ENCODE assay signal across 19 mouse cellular contexts in the genomic region with DNA sequence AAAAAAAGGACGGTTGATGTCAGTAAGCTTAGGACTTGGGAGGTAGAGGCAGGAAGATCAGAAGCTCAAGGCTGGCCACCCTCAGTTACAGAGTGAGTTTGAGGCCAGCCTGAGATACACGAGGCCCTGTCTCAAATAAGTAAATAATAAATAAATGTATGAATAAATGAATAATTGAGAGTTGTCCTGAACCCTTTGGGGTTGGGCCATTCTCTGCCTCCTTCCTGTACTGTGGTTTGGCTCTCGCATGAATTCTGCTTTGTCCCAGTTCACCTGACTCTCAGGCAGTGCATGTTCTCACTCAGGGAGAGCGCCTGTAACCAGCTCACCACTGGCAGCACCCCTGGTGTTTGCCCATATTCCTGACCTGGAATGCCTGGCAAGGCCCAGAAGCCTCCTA. TPM values are rescaled to one million over a fixed set of nuclear protein-coding genes. Genes with fewer than 3 reads are reported as not detected.
A peak's percentile ranks its signal among the peaks of the same experiment; 100 is the strongest.
DNase-seq lines count a peak whose midpoint lies in the region; ATAC-seq and TF ChIP-seq lines count a peak whose summit lies in the region.
"Had no signal": no experiment of that assay in that cellular context is flagged by ENCODE, and none has a peak within 500 bp of the region (broad histone marks: within the 10 kb centered on the region; RNA-seq: fewer than 3 reads in every experiment).

No protein-coding gene starts in this region.

- H3K36me3 ChIP-seq in hindbrain, embryonic 13.5 days, result 0 out of 2 replicates have a peak, but pooled peaks cover 4% of the 10 kb centered on the region
- no peaks in the 10 kb centered on the region for H3K36me3 ChIP-seq in hindbrain, embryonic 11.5 days (ENCODE audit: control insufficient read depth, insufficient read depth, low read length)
- H3K36me3 ChIP-seq in liver, embryonic 14.5 days (replicated peaks; ENCODE audit: control insufficient read depth, insufficient read depth, low read depth), result no peaks in the 10 kb centered on the region
- H3K36me3 ChIP-seq in thymus, adult 2 months (ENCODE audit: control insufficient read depth, insufficient read depth, low read length), result no peaks in the 10 kb centered on the region
- H3K36me3 ChIP-seq: intestine, embryonic 15.5 days; midbrain, embryonic 13.5 days had no signal

- DNase-seq in cerebellum, adult 9-10 months, result peak; percentile 33
- no peak for DNase-seq in cerebellum, postnatal 25 days
- DNase-seq in hindbrain, embryonic 11.5 days (ENCODE audit: low spot score), result no peak
- peak; percentile 1 for DNase-seq in ES-CJ7 (ENCODE audit: low read depth, low spot score)
- no peak for DNase-seq in liver, embryonic 14.5 days (ENCODE audit: low read depth in 3 of 3, low spot score in 3 of 3)
- no peak for DNase-seq in thymus, postnatal 25 days
- DNase-seq in thymus, adult 2 months, result no peak
- DNase-seq: cerebellum, postnatal 36 days; gastrocnemius, postnatal 10 days; heart, postnatal 10 days; kidney, postnatal 10 days; lung, adult 18-20 months; lung, postnatal 4 days had no signal

- no peak for ATAC-seq in hindbrain, embryonic 13.5 days (ENCODE audit: low FRiP score)
- no peak for ATAC-seq in hindbrain, embryonic 11.5 days (ENCODE audit: low FRiP score)
- ATAC-seq in liver, embryonic 14.5 days (ENCODE audit: insufficient read depth), result no peak
- ATAC-seq: forebrain, embryonic 16.5 days; intestine, embryonic 15.5 days; midbrain, embryonic 13.5 days had no signal

- TF ChIP-seq CTCF in liver, embryonic 14.5 days (IDR thresholded peaks at IDR 0.05; ENCODE audit: low read depth), result no peak
- TF ChIP-seq CTCF in thymus, adult 2 months (IDR thresholded peaks at IDR 0.05; ENCODE audit: borderline replicate concordance, control insufficient read depth, extremely low read depth, insufficient read depth, low read length, poor library complexity), result no peak

- 79% methylated on average over 4 of the region's 4 CpGs for WGBS in hindbrain, embryonic 13.5 days
- 80% methylated on average over 4 of the region's 4 CpGs for WGBS in hindbrain, embryonic 11.5 days
- 69% methylated on average over 4 of the region's 4 CpGs for WGBS in liver, embryonic 14.5 days (ENCODE audit: insufficient replicate concordance)
- 49% methylated on average over 4 of the region's 4 CpGs for WGBS in thymus, adult 2 months

- no peak for TF ChIP-seq EP300 in liver, embryonic 14.5 days (IDR thresholded peaks at IDR 0.05; ENCODE audit: low read depth)

- TF ChIP-seq POLR2A in thymus, adult 2 months (IDR thresholded peaks at IDR 0.05; ENCODE audit: control insufficient read depth, extremely low read depth, insufficient read depth, low read length, poor library complexity), result no peak

- H3K4me1 ChIP-seq in hindbrain, embryonic 13.5 days (replicated peaks), result peaks cover 80% of the 10 kb centered on the region
- peaks cover 22% of the 10 kb centered on the region for H3K4me1 ChIP-seq in hindbrain, embryonic 11.5 days (replicated peaks; ENCODE audit: control insufficient read depth, insufficient read depth, low read length)
- H3K4me1 ChIP-seq in liver, embryonic 14.5 days (replicated peaks; ENCODE audit: control insufficient read depth in 2 of 2, insufficient read depth in 2 of 2, low read length in 1 of 2), result peaks cover 58 to 69% of the 10 kb centered on the region in 2 experiments
- peaks cover 60% of the 10 kb centered on the region for H3K4me1 ChIP-seq in thymus, adult 2 months (replicated peaks; ENCODE audit: control insufficient read depth, insufficient read depth, low read length)

- H3K4me2 ChIP-seq in hindbrain, embryonic 13.5 days, result no peak overlapping the region
- H3K4me2 ChIP-seq in hindbrain, embryonic 11.5 days (replicated peaks; ENCODE audit: low read depth, low read length), result no peak overlapping the region
- peak overlapping the region; percentile 99 for H3K4me2 ChIP-seq in liver, embryonic 14.5 days (ENCODE audit: low read depth)

- no peaks in the 10 kb centered on the region for H3K27me3 ChIP-seq in hindbrain, embryonic 13.5 days
- H3K27me3 ChIP-seq in hindbrain, embryonic 11.5 days (ENCODE audit: control insufficient read depth, insufficient read depth, low read length), result no peaks in the 10 kb centered on the region
- no peaks in the 10 kb centered on the region for H3K27me3 ChIP-seq in liver, embryonic 14.5 days (ENCODE audit: control insufficient read depth, insufficient read depth, low read length)
- no peaks in the 10 kb centered on the region for H3K27me3 ChIP-seq in thymus, adult 2 months (ENCODE audit: control insufficient read depth, insufficient read depth, low read length)
- H3K27me3 ChIP-seq: CH12.LX; embryonic facial prominence, embryonic 13.5 days; intestine, embryonic 15.5 days; midbrain, embryonic 13.5 days had no signal

- H3K9ac ChIP-seq in hindbrain, embryonic 13.5 days, result peak overlapping the region; percentile 54; the same call in 1 of the 2 replicates
- no peak overlapping the region for H3K9ac ChIP-seq in hindbrain, embryonic 11.5 days (ENCODE audit: low read depth, low read length)
- H3K9ac ChIP-seq in liver, embryonic 14.5 days (replicated peaks), result no peak overlapping the region
- H3K9ac ChIP-seq: intestine, embryonic 15.5 days had no signal

- H3K4me3 ChIP-seq in hindbrain, embryonic 13.5 days, result no peak overlapping the region
- no peak overlapping the region for H3K4me3 ChIP-seq in hindbrain, embryonic 11.5 days (ENCODE audit: low read depth, low read length)
- H3K4me3 ChIP-seq in liver, embryonic 14.5 days (ENCODE audit: insufficient read depth in 1 of 2, low read depth in 2 of 2, low read length in 2 of 2), result no peak overlapping the region
- no peak overlapping the region for H3K4me3 ChIP-seq in thymus, adult 2 months (ENCODE audit: control insufficient read depth, insufficient read depth, low read length)
- H3K4me3 ChIP-seq: intestine, embryonic 15.5 days; midbrain, embryonic 13.5 days had no signal

- no peaks in the 10 kb centered on the region for H3K9me3 ChIP-seq in hindbrain, embryonic 13.5 days
- H3K9me3 ChIP-seq in hindbrain, embryonic 11.5 days (ENCODE audit: control insufficient read depth, low read length), result no peaks in the 10 kb centered on the region
- no peaks in the 10 kb centered on the region for H3K9me3 ChIP-seq in liver, embryonic 14.5 days (ENCODE audit: control insufficient read depth, low read length)
- H3K9me3 ChIP-seq: embryonic facial prominence, embryonic 13.5 days; intestine, embryonic 15.5 days; midbrain, embryonic 13.5 days had no signal

- H3K27ac ChIP-seq in hindbrain, embryonic 13.5 days, result no peak overlapping the region
- H3K27ac ChIP-seq in hindbrain, embryonic 11.5 days (ENCODE audit: low read depth, low read length), result no peak overlapping the region
- H3K27ac ChIP-seq in liver, embryonic 14.5 days, result no peak overlapping the region
- no peak overlapping the region for H3K27ac ChIP-seq in thymus, adult 2 months (ENCODE audit: control insufficient read depth, insufficient read depth, low read length)
- H3K27ac ChIP-seq: embryonic facial prominence, embryonic 13.5 days; intestine, embryonic 15.5 days; midbrain, embryonic 13.5 days had no signal

RNA-seq across cellular contexts. Expression of a gene that starts 4.5 kb away (rescaled TPM):
- 6.7 and 7.5 TPM in 2 replicates for polyA plus RNA-seq in hindbrain, embryonic 13.5 days (2015; fragmentation: Nextera tagmentation; extraction: Ambion mirVana)
- 5.7 and 5.8 TPM in 2 replicates for polyA plus RNA-seq in hindbrain, embryonic 11.5 days (2014; fragmentation: Nextera tagmentation; extraction: Ambion mirVana)
- 6.7 and 7.6 TPM in 2 replicates for polyA plus RNA-seq in liver, embryonic 14.5 days (2012; rRNA removed)
- polyA plus RNA-seq in liver, embryonic 14.5 days (2014; fragmentation: Nextera tagmentation; extraction: Ambion mirVana), result 2.1 and 2.3 TPM in 2 replicates
- polyA plus RNA-seq in thymus, adult 2 months (2012; rRNA removed), result 77.9 and 89.8 TPM in 2 replicates

RNA-seq across cellular contexts. Expression of a gene that starts 20.7 kb away (rescaled TPM):
- polyA plus RNA-seq in hindbrain, embryonic 13.5 days (2015; fragmentation: Nextera tagmentation; extraction: Ambion mirVana), result 18.4 and 21.3 TPM in 2 replicates
- 21.6 and 23.4 TPM in 2 replicates for polyA plus RNA-seq in hindbrain, embryonic 11.5 days (2014; fragmentation: Nextera tagmentation; extraction: Ambion mirVana)
- 6.4 and 7.0 TPM in 2 replicates for polyA plus RNA-seq in liver, embryonic 14.5 days (2012; rRNA removed)
- 7.3 and 9.1 TPM in 2 replicates for polyA plus RNA-seq in liver, embryonic 14.5 days (2014; fragmentation: Nextera tagmentation; extraction: Ambion mirVana)
- 107 and 124 TPM in 2 replicates for polyA plus RNA-seq in thymus, adult 2 months (2012; rRNA removed)

Comparison
In these comparisons a context has a peak if more than half of its experiments do, and no peak if none do; other contexts are left out.
1. DNase-seq: peak in cerebellum, adult 9-10 months (single experiment) and ES-CJ7 (single experiment); none in cerebellum, postnatal 25 days (0 of 2), hindbrain, embryonic 11.5 days (single experiment), liver, embryonic 14.5 days (0 of 3), thymus, postnatal 25 days (single experiment) and thymus, adult 2 months (single experiment).